Mouse (Mus musculus): ENCODE measurements at regions not wholly inside any gene's neighbourhood (a gene's known extent, or its start where the extent isn't known, plus 50 kb on each side); places are given as distances from the start of the nearest gene placed in this dataset.

DNA sequence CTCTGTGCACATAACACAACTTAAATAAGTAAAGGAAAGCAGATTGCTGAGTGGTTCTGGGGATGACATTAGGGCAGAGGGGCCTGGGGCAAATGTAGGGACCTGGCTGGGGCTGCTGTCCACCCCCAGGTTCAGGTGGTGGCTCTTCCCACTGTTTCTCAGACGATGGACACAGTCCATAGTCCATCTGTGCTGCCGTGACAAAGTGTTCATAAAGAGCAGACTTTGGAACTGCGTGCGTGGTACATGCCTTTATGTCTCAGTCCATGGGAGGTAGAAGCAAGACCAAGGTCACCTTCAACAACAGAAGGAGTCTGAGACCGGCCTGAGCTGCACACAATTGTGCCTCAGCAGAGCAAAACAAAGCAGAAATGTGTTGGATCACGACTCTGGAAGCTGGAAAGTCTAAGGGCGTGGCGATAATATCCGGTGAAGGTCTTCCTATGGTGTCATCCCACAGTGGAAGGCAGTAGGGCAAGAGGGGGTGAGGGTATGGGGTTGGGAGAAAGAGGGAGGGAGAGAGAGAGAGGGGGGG lies 117.4 kb downstream of the Vegfa start:
- H3K36me3 ChIP-seq (ENCODE audit: inconsistent target), result no peaks in the 10 kb centered on the region
- no peak overlapping the region for H3K4me3 ChIP-seq (ENCODE audit: inconsistent target)
- 95% methylated on average over 9 of the region's 9 CpGs for WGBS (ENCODE audit: missing documents)
- no peaks in the 10 kb centered on the region for H3K79me2 ChIP-seq (ENCODE audit: inconsistent target)
- no peak overlapping the region for H3K27ac ChIP-seq

GRCm38 (mm10) chr17:45914237-45914636 lies 117.9 kb downstream of the Vegfa start:
- Histone ChIP-seq H3K4me3 (ENCODE audit: inconsistent target) (no peak overlapping the region), H3K36me3 (ENCODE audit: inconsistent target) (no peaks in the 10 kb centered on the region), H3K27ac (no peak overlapping the region), H3K79me2 (ENCODE audit: inconsistent target) (no peaks in the 10 kb centered on the region)
- 92% methylated on average over 1 of the region's 1 CpGs for WGBS (ENCODE audit: missing documents)

DNA sequence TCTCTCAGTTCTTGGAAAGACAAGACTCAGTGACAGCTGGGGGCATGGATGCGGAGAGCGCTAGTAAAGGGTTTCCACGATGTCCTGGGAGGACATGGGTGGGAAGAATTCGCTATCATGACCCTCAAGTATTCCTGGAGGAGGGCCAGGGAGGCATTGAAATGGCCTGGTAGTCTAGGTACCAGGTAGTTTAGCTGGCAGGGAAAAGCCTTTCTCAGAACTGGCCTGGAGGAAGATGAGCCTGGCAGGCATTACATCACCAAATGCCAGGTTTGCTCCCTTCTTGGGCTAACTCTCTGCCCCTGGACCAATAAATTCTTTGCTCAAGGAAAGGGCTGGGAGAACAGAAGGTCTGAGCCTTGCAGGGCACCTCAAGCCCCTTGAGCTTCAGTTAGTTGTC lies 118.5 kb downstream of the Vegfa start:
- H3K27ac ChIP-seq, result no peak overlapping the region
- H3K36me3 ChIP-seq (ENCODE audit: inconsistent target), result no peaks in the 10 kb centered on the region
- H3K79me2 ChIP-seq (ENCODE audit: inconsistent target), result no peaks in the 10 kb centered on the region
- H3K4me3 ChIP-seq (ENCODE audit: inconsistent target), result no peak overlapping the region
- WGBS (ENCODE audit: missing documents), result 96% methylated on average over 4 of the region's 4 CpGs

DNA sequence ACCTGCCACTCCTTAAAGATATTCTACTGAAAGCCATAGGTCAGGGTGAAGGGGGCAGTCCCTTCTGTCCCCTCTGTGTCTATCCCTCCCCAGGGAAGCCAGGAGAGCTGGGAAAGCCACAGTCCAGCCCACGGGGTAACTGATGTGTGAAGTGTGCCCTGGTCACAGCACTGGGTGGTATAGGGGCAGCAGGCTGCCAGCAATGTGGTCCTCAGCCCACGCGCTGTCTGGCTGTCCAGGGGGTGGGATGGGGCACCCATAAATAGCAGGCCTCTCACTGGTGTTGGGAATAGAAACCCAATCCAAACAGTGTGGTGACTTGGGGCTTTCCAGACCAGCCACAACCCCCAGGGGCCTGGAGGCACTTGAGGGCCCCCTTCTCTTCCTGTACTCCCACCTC lies 120.0 kb downstream of the Vegfa start:
- no peaks in the 10 kb centered on the region for H3K79me2 ChIP-seq (ENCODE audit: inconsistent target)
- H3K27ac ChIP-seq, result no peak overlapping the region
- H3K4me3 ChIP-seq (ENCODE audit: inconsistent target), result no peak overlapping the region
- WGBS (ENCODE audit: missing documents), result 95% methylated on average over 3 of the region's 3 CpGs
- H3K36me3 ChIP-seq (ENCODE audit: inconsistent target), result no peaks in the 10 kb centered on the region

- Histone ChIP-seq H3K79me2 (ENCODE audit: inconsistent target) (no peaks in the 10 kb centered on the region), H3K4me3 (ENCODE audit: inconsistent target) (no peak overlapping the region), H3K27ac (no peak overlapping the region), H3K36me3 (ENCODE audit: inconsistent target) (no peaks in the 10 kb centered on the region)
- 79% methylated on average over 13 of the region's 13 CpGs for WGBS (ENCODE audit: missing documents)
Observed at GRCm38 (mm10) chr17:45911201-45911731, 120.9 kb downstream of the Vegfa start.

- 82% methylated on average over 3 of the region's 3 CpGs for WGBS (ENCODE audit: missing documents)
Observed at GRCm38 (mm10) chr17:45910245-45910644, 121.9 kb downstream of the Vegfa start.

DNA sequence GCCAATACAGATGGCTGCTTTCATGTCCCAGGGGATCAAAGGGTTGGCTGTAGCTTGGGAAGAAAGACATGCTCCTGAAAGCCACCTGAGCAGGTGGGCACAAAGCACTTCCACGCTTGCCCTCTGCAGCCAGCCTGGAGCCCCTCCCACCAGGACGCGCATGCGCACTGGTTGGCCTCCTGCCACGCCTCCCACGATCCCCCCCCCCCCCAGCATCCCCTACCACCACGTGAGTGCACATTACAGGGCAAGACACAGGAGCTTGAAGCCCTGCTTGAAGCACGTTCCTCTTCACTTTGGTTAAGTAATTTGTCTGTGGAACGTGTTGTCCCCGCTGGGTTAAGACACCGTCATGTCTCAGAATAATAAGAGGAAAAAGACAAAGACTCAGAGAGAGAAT lies 124.6 kb downstream of the Vegfa start:
- H3K27ac ChIP-seq, result no peak overlapping the region
- H3K4me3 ChIP-seq (ENCODE audit: inconsistent target), result no peak overlapping the region
- H3K79me2 ChIP-seq (ENCODE audit: inconsistent target), result no peaks in the 10 kb centered on the region
- no peaks in the 10 kb centered on the region for H3K36me3 ChIP-seq (ENCODE audit: inconsistent target)
- WGBS (ENCODE audit: missing documents), result 62% methylated on average over 10 of the region's 11 CpGs

More at GRCm38 (mm10) chr17:45910245-45910644, 121.9 kb downstream of the Vegfa start:
- Histone ChIP-seq H3K79me2 (ENCODE audit: inconsistent target) (no peaks in the 10 kb centered on the region), H3K4me3 (ENCODE audit: inconsistent target) (no peak overlapping the region), H3K27ac (no peak overlapping the region), H3K36me3 (ENCODE audit: inconsistent target) (no peaks in the 10 kb centered on the region)

- H3K36me3 ChIP-seq (ENCODE audit: inconsistent target), result no peaks in the 10 kb centered on the region
- WGBS (ENCODE audit: missing documents), result 89% methylated on average over 7 of the region's 7 CpGs
- H3K4me3 ChIP-seq (ENCODE audit: inconsistent target), result no peak overlapping the region
- H3K79me2 ChIP-seq (ENCODE audit: inconsistent target), result no peaks in the 10 kb centered on the region
- H3K27ac ChIP-seq, result no peak overlapping the region
Observed at GRCm38 (mm10) chr17:45905596-45905995, 126.6 kb downstream of the Vegfa start.

DNA sequence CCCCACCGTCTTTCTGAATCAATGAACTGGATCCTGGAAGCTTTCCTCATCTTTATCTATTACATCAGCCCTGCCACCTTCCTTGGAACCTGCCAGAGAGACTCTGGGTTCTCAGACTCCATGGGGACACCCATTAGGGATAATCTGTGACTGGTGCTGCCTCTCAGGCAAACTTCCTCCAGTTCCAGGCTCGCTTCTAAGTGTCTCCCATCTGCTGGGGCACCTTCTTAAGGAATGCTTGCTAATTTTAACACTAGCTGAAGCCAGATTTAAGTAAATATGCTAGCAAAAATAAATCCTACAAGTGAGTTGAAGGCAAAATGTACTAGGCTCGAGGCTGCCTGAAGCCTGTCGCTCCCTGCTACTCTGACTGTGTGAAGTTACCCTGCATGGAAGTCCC lies 127.9 kb downstream of the Vegfa start:
- WGBS (ENCODE audit: missing documents), result 94% methylated on average over 4 of the region's 4 CpGs
- Histone ChIP-seq H3K36me3 (ENCODE audit: inconsistent target) (no peaks in the 10 kb centered on the region), H3K79me2 (ENCODE audit: inconsistent target) (no peaks in the 10 kb centered on the region), H3K27ac (no peak overlapping the region), H3K4me3 (ENCODE audit: inconsistent target) (no peak overlapping the region)

DNA sequence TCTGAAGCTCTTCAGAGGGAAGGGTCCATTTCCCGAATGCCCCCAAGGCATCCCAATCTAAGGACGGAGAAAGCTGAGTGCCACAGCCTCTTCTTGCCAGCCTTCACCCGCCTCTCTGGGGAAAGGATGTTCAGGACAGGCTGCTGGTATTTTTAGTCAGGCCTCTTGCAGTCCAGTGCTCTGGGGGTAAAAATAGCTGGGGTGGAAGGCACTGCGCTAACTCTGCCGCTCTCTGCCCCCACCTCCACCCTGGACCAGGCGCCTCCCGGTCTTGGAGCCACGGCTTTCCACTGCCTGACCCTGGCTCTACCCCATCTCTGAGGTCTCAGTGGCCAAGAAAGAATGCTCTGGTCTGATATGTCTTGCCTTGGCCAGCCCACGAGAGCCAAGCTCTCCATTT lies 128.9 kb downstream of the Vegfa start:
- Histone ChIP-seq H3K36me3 (ENCODE audit: inconsistent target) (no peaks in the 10 kb centered on the region), H3K27ac (no peak overlapping the region), H3K79me2 (ENCODE audit: inconsistent target) (no peaks in the 10 kb centered on the region), H3K4me3 (ENCODE audit: inconsistent target) (no peak overlapping the region)
- WGBS (ENCODE audit: missing documents), result 92% methylated on average over 9 of the region's 9 CpGs

GRCm38 (mm10) chr17:45902668-45903067 lies 129.5 kb downstream of the Vegfa start:
- H3K36me3 ChIP-seq (ENCODE audit: inconsistent target), result no peaks in the 10 kb centered on the region
- H3K79me2 ChIP-seq (ENCODE audit: inconsistent target), result no peaks in the 10 kb centered on the region
- H3K4me3 ChIP-seq (ENCODE audit: inconsistent target), result no peak overlapping the region
- 96% methylated on average over 7 of the region's 7 CpGs for WGBS (ENCODE audit: missing documents)
- H3K27ac ChIP-seq, result no peak overlapping the region

DNA sequence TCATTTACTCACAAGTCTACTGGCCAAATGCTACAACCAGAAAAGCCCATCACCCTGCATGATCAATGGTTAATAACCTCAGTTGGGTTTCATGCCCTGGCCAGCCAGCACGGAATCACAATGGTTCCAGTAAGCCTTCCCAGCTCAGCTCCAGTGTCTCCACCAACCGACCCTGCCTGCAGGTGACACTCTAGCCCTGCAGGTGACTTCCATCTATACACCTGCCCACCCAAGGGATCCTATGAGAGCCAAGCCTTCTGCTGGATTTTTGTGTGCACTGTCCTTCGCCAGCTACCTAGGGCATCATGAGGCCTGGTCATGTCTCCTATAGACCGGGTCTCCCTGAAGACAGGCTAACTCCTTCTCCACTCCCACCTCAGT lies 135.3 kb downstream of the Vegfa start:
- Histone ChIP-seq H3K4me3 (ENCODE audit: inconsistent target) (no peak overlapping the region), H3K27ac (no peak overlapping the region), H3K36me3 (ENCODE audit: inconsistent target) (no peaks in the 10 kb centered on the region), H3K79me2 (ENCODE audit: inconsistent target) (no peaks in the 10 kb centered on the region)
- WGBS (ENCODE audit: missing documents), result 94% methylated on average over 4 of the region's 4 CpGs

GRCm38 (mm10) chr17:45896142-45896921 lies 135.8 kb downstream of the Vegfa start:
- Histone ChIP-seq H3K27ac (no peak overlapping the region), H3K4me3 (ENCODE audit: inconsistent target) (no peak overlapping the region), H3K79me2 (ENCODE audit: inconsistent target) (no peaks in the 10 kb centered on the region), H3K36me3 (ENCODE audit: inconsistent target) (no peaks in the 10 kb centered on the region)
- 91% methylated on average over 12 of the region's 12 CpGs for WGBS (ENCODE audit: missing documents)

GRCm38 (mm10) chr17:45894166-45894565 lies 138.0 kb downstream of the Vegfa start:
- WGBS (ENCODE audit: missing documents), result 97% methylated on average over 5 of the region's 5 CpGs
- H3K36me3 ChIP-seq (ENCODE audit: inconsistent target), result no peaks in the 10 kb centered on the region
- H3K27ac ChIP-seq, result no peak overlapping the region
- no peak overlapping the region for H3K4me3 ChIP-seq (ENCODE audit: inconsistent target)
- H3K79me2 ChIP-seq (ENCODE audit: inconsistent target), result no peaks in the 10 kb centered on the region

DNA sequence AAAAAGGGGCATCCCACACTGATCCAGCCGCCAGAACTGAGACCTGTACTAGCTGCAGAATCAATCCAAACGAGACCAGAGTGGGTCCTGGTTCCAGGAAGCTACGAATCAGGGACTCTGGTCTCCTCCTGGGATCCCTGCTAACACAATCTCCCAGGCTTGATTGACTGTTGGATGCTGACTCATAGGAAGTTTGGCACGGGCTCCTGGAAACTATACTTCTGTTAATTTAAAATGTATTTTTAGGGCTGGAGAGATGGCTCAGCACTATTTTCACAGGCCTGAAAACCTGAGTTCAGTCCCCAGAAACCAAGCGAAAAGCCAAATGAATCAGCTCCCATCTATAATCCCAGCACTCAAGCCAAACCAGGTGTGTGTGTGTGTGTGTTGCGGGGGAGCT lies 138.5 kb downstream of the Vegfa start:
- Histone ChIP-seq H3K79me2 (ENCODE audit: inconsistent target) (no peaks in the 10 kb centered on the region), H3K36me3 (ENCODE audit: inconsistent target) (no peaks in the 10 kb centered on the region), H3K27ac (no peak overlapping the region), H3K4me3 (ENCODE audit: inconsistent target) (no peak overlapping the region)
- 69% methylated on average over 6 of the region's 6 CpGs for WGBS (ENCODE audit: missing documents)

Measured in macrophage (primary cell).